Mouse (Mus musculus) forebrain, embryonic 16.5 days (tissue): ENCODE results near the gene Psors1c2. TPM values are rescaled to one million over a fixed set of nuclear protein-coding genes. Genes with fewer than 3 reads are reported as not detected.

Experiments used
- ATAC-seq: fragments of 200-750 bp; cut with Nextera tagmentation; 2 replicates; pipeline ENCODE4 v1.8.0; 2017; ENCODE audit warnings: mild to moderate bottlenecking, moderate library complexity
- H3K27ac ChIP-seq: fragments of 300-500 bp; sonication (generic); 2 replicates; pipeline ENCODE4 v1.5.1; 2014; ENCODE audit warnings: low read length, control low read depth
- H3K27me3 ChIP-seq: fragments of 300-500 bp; sonication (generic); replicated peaks from 2 replicates; pipeline ENCODE4 v1.6.1; 2014; ENCODE audit warnings: low read length; ENCODE audit not compliant: control insufficient read depth, insufficient read depth
- H3K36me3 ChIP-seq: fragments of 300-500 bp; sonication (generic); 2 replicates; pipeline ENCODE4 v1.6.1; 2014; ENCODE audit not compliant: control insufficient read depth, insufficient read depth
- H3K4me1 ChIP-seq: fragments of 300-500 bp; sonication (generic); replicated peaks from 2 replicates; pipeline ENCODE4 v1.6.1; 2014; ENCODE audit warnings: low read length; ENCODE audit not compliant: control insufficient read depth, insufficient read depth
- H3K4me2 ChIP-seq: fragments of 300-500 bp; sonication (generic); 2 replicates; pipeline ENCODE4 v1.6.1; 2014; ENCODE audit warnings: mild to moderate bottlenecking, low read length, control low read depth
- H3K4me3 ChIP-seq: fragments of 300-500 bp; sonication (generic); replicated peaks from 2 replicates; pipeline ENCODE4 v1.5.1; 2014; ENCODE audit warnings: mild to moderate bottlenecking, low read length, control low read depth
- H3K9ac ChIP-seq: fragments of 300-500 bp; sonication (generic); replicated peaks from 2 replicates; pipeline ENCODE4 v1.6.1; 2014; ENCODE audit warnings: low read depth, low read length, control low read depth
- H3K9me3 ChIP-seq: fragments of 300-500 bp; sonication (generic); 2 replicates; pipeline ENCODE4 v1.6.1; 2016; ENCODE audit warnings: low read length; ENCODE audit not compliant: control insufficient read depth
- WGBS: fragments of 180-500 bp; shearing (Covaris S2); extraction: QIAGEN DNeasy Blood & Tissue Kit; methylation state at CpG from one replicate; pipeline ENCODE4 v1.1.7; 2014; 5-methylcytosine and 5-hydroxymethylcytosine counted together
- polyA plus RNA-seq: library from polyadenylated mRNA; unstranded; fragments of >200 nt; fragmentation: Nextera tagmentation; extraction: Ambion mirVana; gene quantifications from 2 replicates; pipeline ENCODE4 v1.2.1, GENCODE M21; 2015

Psors1c2 gene
- polyA plus RNA-seq, 1 experiment from 2014 or later = 1.7 TPM

- Histone ChIP-seq H3K36me3 (no peaks in the 10 kb centered on the region), H3K4me2 (no peak overlapping the region), H3K4me1 (peaks cover 10% of the 10 kb centered on the region), H3K9me3 (no peaks in the 10 kb centered on the region), H3K27me3 (no peaks in the 10 kb centered on the region), H3K27ac (no peak overlapping the region), H3K4me3 (no peak overlapping the region), H3K9ac (no peak overlapping the region)
- WGBS = 64% methylated on average over 8 of the region's 8 CpGs
- ATAC-seq = no peak
Measured at GRCm38 (mm10) chr17:35550871-35551270, 17.9 kb downstream of the Psors1c2 start.

- H3K4me2 ChIP-seq = no peak within 1 kb of the TSS
- H3K9ac ChIP-seq = no peak within 1 kb of the TSS
- H3K4me3 ChIP-seq = no peak within 1 kb of the TSS
- H3K27ac ChIP-seq = no peak within 1 kb of the TSS
- no peaks in the 10 kb centered on the region for H3K27me3 ChIP-seq
- 76% methylated on average over 10 of the region's 10 CpGs for WGBS
- no peaks in the 10 kb centered on the region for H3K36me3 ChIP-seq
- H3K9me3 ChIP-seq = no peaks in the 10 kb centered on the region
- no peak for ATAC-seq
- peaks cover 10% of the 10 kb centered on the region for H3K4me1 ChIP-seq
Measured at GRCm38 (mm10) chr17:35551881-35552414, 18.9 kb downstream of the Psors1c2 start, which contains the start of gene Cdsn. TSS of gene Cdsn (plus strand) at chr17:35552128.

- Histone ChIP-seq H3K36me3 (no peaks in the 10 kb centered on the region), H3K4me3 (no peak overlapping the region), H3K4me2 (no peak overlapping the region), H3K9me3 (no peaks in the 10 kb centered on the region), H3K27me3 (no peaks in the 10 kb centered on the region), H3K9ac (no peak overlapping the region), H3K27ac (no peak overlapping the region), H3K4me1 (peaks cover 8% of the 10 kb centered on the region)
- 77% methylated on average over 5 of the region's 5 CpGs for WGBS
- ATAC-seq = no peak
Measured at GRCm38 (mm10) chr17:35554321-35554720, 21.3 kb downstream of the Psors1c2 start.

GRCm38 (mm10) chr17:35554761-35555397, 21.9 kb downstream of the Psors1c2 start:
- H3K36me3 ChIP-seq = no peaks in the 10 kb centered on the region
- no peak overlapping the region for H3K4me2 ChIP-seq
- no peak overlapping the region for H3K9ac ChIP-seq
- no peaks in the 10 kb centered on the region for H3K9me3 ChIP-seq
- no peak for ATAC-seq
- 95% methylated on average over 18 of the region's 18 CpGs for WGBS
- H3K4me1 ChIP-seq = peaks cover 3% of the 10 kb centered on the region
- no peaks in the 10 kb centered on the region for H3K27me3 ChIP-seq
- H3K4me3 ChIP-seq = no peak overlapping the region
- no peak overlapping the region for H3K27ac ChIP-seq

GRCm38 (mm10) chr17:35556186-35556765, 23.3 kb downstream of the Psors1c2 start:
- Histone ChIP-seq H3K4me3 (no peak overlapping the region), H3K4me1 (no peaks in the 10 kb centered on the region), H3K36me3 (no peaks in the 10 kb centered on the region), H3K27me3 (no peaks in the 10 kb centered on the region), H3K9me3 (no peaks in the 10 kb centered on the region), H3K9ac (no peak overlapping the region), H3K4me2 (no peak overlapping the region), H3K27ac (no peak overlapping the region)
- ATAC-seq = no peak
- 92% methylated on average over 13 of the region's 13 CpGs for WGBS

GRCm38 (mm10) chr17:35556812-35557211, 23.8 kb downstream of the Psors1c2 start:
- no peak for ATAC-seq
- Histone ChIP-seq H3K4me2 (no peak overlapping the region), H3K27me3 (no peaks in the 10 kb centered on the region), H3K4me3 (no peak overlapping the region), H3K9me3 (no peaks in the 10 kb centered on the region), H3K27ac (no peak overlapping the region), H3K4me1 (no peaks in the 10 kb centered on the region), H3K9ac (no peak overlapping the region), H3K36me3 (no peaks in the 10 kb centered on the region)
- 22% methylated on average over 5 of the region's 5 CpGs for WGBS

- Histone ChIP-seq H3K9me3 (no peaks in the 10 kb centered on the region), H3K27ac (no peak overlapping the region), H3K4me2 (no peak overlapping the region), H3K27me3 (no peaks in the 10 kb centered on the region), H3K4me3 (no peak overlapping the region), H3K36me3 (no peaks in the 10 kb centered on the region), H3K9ac (no peak overlapping the region), H3K4me1 (no peaks in the 10 kb centered on the region)
- 82% methylated on average over 9 of the region's 9 CpGs for WGBS
- no peak for ATAC-seq
Measured at GRCm38 (mm10) chr17:35557351-35557750, 24.4 kb downstream of the Psors1c2 start.

- 57% methylated on average over 8 of the region's 8 CpGs for WGBS
- no peaks in the 10 kb centered on the region for H3K27me3 ChIP-seq
- ATAC-seq = no peak
Measured at GRCm38 (mm10) chr17:35558216-35558615, 25.2 kb downstream of the Psors1c2 start.

GRCm38 (mm10) chr17:35567150-35567549, 34.1 kb downstream of the Psors1c2 start, which contains the start of gene 2300002M23Rik:
TSS of gene 2300002M23Rik (plus strand) at chr17:35567450.
- no peaks in the 10 kb centered on the region for H3K9me3 ChIP-seq
- ATAC-seq = no peak
- H3K9ac ChIP-seq = no peak within 1 kb of the TSS
- H3K4me2 ChIP-seq = no peak within 1 kb of the TSS
- peaks cover 10% of the 10 kb centered on the region for H3K4me1 ChIP-seq
- no peaks in the 10 kb centered on the region for H3K36me3 ChIP-seq
- no peak within 1 kb of the TSS for H3K4me3 ChIP-seq
- H3K27me3 ChIP-seq = 0 out of 2 replicates have a peak, but pooled peaks cover 5% of the 10 kb centered on the region
- no peak within 1 kb of the TSS for H3K27ac ChIP-seq
- WGBS = 50% methylated on average over 3 of the region's 3 CpGs

More at GRCm38 (mm10) chr17:35558216-35558615, 25.2 kb downstream of the Psors1c2 start:
- Histone ChIP-seq H3K36me3 (no peaks in the 10 kb centered on the region), H3K4me2 (no peak overlapping the region), H3K4me3 (no peak overlapping the region), H3K4me1 (no peaks in the 10 kb centered on the region), H3K9ac (no peak overlapping the region), H3K27ac (no peak overlapping the region), H3K9me3 (no peaks in the 10 kb centered on the region)
